Mouse (Mus musculus): ENCODE measurements around the gene Vars2.

The Vars2 gene

GRCm38 (mm10) chr17:35667334-35668065, at the start of gene Vars2:
Gene Vars2, minus strand, starts transcription at chr17:35667592.
- DNase-seq (ENCODE audit: low spot score in 2 of 2), result peak; percentile 94 to 97

GRCm38 (mm10) chr17:35717080-35717479, 49.7 kb upstream of the Vars2 start:
- no peak for DNase-seq (ENCODE audit: low spot score in 2 of 2)

GRCm38 (mm10) chr17:35716114-35716513, 48.7 kb upstream of the Vars2 start:
- no peak for DNase-seq (ENCODE audit: low spot score in 2 of 2)

GRCm38 (mm10) chr17:35710705-35711347, 43.4 kb upstream of the Vars2 start:
- no peak for DNase-seq (ENCODE audit: low spot score in 2 of 2)

- DNase-seq (ENCODE audit: low spot score in 2 of 2), result no peak
Observed at GRCm38 (mm10) chr17:35708611-35709010, 41.2 kb upstream of the Vars2 start.

GRCm38 (mm10) chr17:35707929-35708328, 40.5 kb upstream of the Vars2 start:
- no peak for DNase-seq (ENCODE audit: low spot score in 2 of 2)

GRCm38 (mm10) chr17:35705836-35706235, 38.4 kb upstream of the Vars2 start:
- DNase-seq (ENCODE audit: low spot score in 2 of 2), result no peak

- no peak for DNase-seq (ENCODE audit: low spot score in 2 of 2)
Observed at GRCm38 (mm10) chr17:35704621-35705464, 37.5 kb upstream of the Vars2 start, which contains the start of gene Ddr1. Gene Ddr1, minus strand, starts transcription at chr17:35704621.

- no peak for DNase-seq (ENCODE audit: low spot score in 2 of 2)
Observed at GRCm38 (mm10) chr17:35703751-35704271, 36.4 kb upstream of the Vars2 start.

- no peak for DNase-seq (ENCODE audit: low spot score in 2 of 2)
Observed at GRCm38 (mm10) chr17:35703065-35703464, 35.7 kb upstream of the Vars2 start.

GRCm38 (mm10) chr17:35702605-35703004, 35.2 kb upstream of the Vars2 start:
- no peak for DNase-seq (ENCODE audit: low spot score in 2 of 2)

- DNase-seq (ENCODE audit: low spot score in 2 of 2), result no peak
Observed at GRCm38 (mm10) chr17:35701978-35702461, 34.6 kb upstream of the Vars2 start.

GRCm38 (mm10) chr17:35701203-35701977, 34.0 kb upstream of the Vars2 start:
- DNase-seq (ENCODE audit: low spot score in 2 of 2), result no peak

GRCm38 (mm10) chr17:35700371-35700961, 33.1 kb upstream of the Vars2 start:
- DNase-seq (ENCODE audit: low spot score in 2 of 2), result peak; percentile 75 to 83

GRCm38 (mm10) chr17:35699919-35700318, 32.5 kb upstream of the Vars2 start:
- peak in 1 of 2 experiments; percentile 62 for DNase-seq (ENCODE audit: low spot score in 2 of 2)

GRCm38 (mm10) chr17:35698501-35698883, 31.1 kb upstream of the Vars2 start:
- no peak for DNase-seq (ENCODE audit: low spot score in 2 of 2)

- DNase-seq (ENCODE audit: low spot score in 2 of 2), result no peak
Observed at GRCm38 (mm10) chr17:35697759-35698500, 30.5 kb upstream of the Vars2 start.

GRCm38 (mm10) chr17:35697429-35697758, 30.0 kb upstream of the Vars2 start:
- no peak for DNase-seq (ENCODE audit: low spot score in 2 of 2)

GRCm38 (mm10) chr17:35696691-35697090, 29.3 kb upstream of the Vars2 start:
- no peak for DNase-seq (ENCODE audit: low spot score in 2 of 2)

- DNase-seq (ENCODE audit: low spot score in 2 of 2), result no peak
Observed at GRCm38 (mm10) chr17:35695289-35695688, 27.9 kb upstream of the Vars2 start.
